Mouse (Mus musculus): ENCODE results near the gene Gimap8. TPM values are rescaled to one million over a fixed set of nuclear protein-coding genes. Genes with fewer than 3 reads are reported as not detected.

The Gimap8 gene
- polyA plus RNA-seq, 2 experiments: 0.70 to 2.3 TPM

- H3K4me2 ChIP-seq (replicated peaks; ENCODE audit: low read depth, low read length, severe bottlenecking): no peak overlapping the region
Measured at GRCm38 (mm10) chr6:48706130-48706529, 59.1 kb downstream of the Gimap8 start.

More at GRCm38 (mm10) chr6:48706130-48706529, 59.1 kb downstream of the Gimap8 start:
- no peak for TF ChIP-seq POLR2A (IDR thresholded peaks at IDR 0.05; ENCODE audit: borderline replicate concordance, extremely low read depth, insufficient read depth, insufficient read length)
- ATAC-seq (ENCODE audit: low FRiP score, low read depth) (no peak), DNase-seq (ENCODE audit: low spot score) (no peak)
- no peak overlapping the region for H3K27ac ChIP-seq (replicated peaks; ENCODE audit: low read depth, low read length)
- H3K36me3 ChIP-seq (ENCODE audit: control insufficient read depth, insufficient read depth, low read length): no peaks in the 10 kb centered on the region
- WGBS: 72% methylated on average over 3 of the region's 3 CpGs
- no peaks in the 10 kb centered on the region for H3K9me3 ChIP-seq (ENCODE audit: control insufficient read depth, low read length)
- H3K4me3 ChIP-seq (replicated peaks; ENCODE audit: low read length): no peak overlapping the region
- no peak overlapping the region for H3K9ac ChIP-seq (ENCODE audit: low read depth, low read length, severe bottlenecking)
- no peaks in the 10 kb centered on the region for H3K27me3 ChIP-seq (ENCODE audit: control insufficient read depth, insufficient read depth, low read length)
- H3K4me1 ChIP-seq (ENCODE audit: control insufficient read depth, insufficient read depth, low read length): no peaks in the 10 kb centered on the region

Other genes with a start within 250 kb of the Gimap8 start
- 43.5 and 62.1 TPM in 2 replicates for gene Zfp467, start 201.4 kb upstream of the Gimap8 start, polyA plus RNA-seq (2012; rRNA removed)
- 29.3 TPM in 2 replicates for gene Zfp467, start 201.4 kb upstream of the Gimap8 start, polyA plus RNA-seq (2014; fragmentation: Nextera tagmentation; extraction: Ambion mirVana)
- gene Sspo, start 199.0 kb upstream of the Gimap8 start, polyA plus RNA-seq (2012; rRNA removed): 1.2 and 1.9 TPM in 2 replicates
- 0.07 and 0.17 TPM in 2 replicates for gene Sspo, start 199.0 kb upstream of the Gimap8 start, polyA plus RNA-seq (2014; fragmentation: Nextera tagmentation; extraction: Ambion mirVana)
- gene Atp6v0e2, start 109.6 kb upstream of the Gimap8 start, polyA plus RNA-seq (2012; rRNA removed): 11.0 and 13.1 TPM in 2 replicates
- 7.8 and 8.7 TPM in 2 replicates for gene Atp6v0e2, start 109.6 kb upstream of the Gimap8 start, polyA plus RNA-seq (2014; fragmentation: Nextera tagmentation; extraction: Ambion mirVana)
- 17.6 and 18.4 TPM in 2 replicates for gene Lrrc61, start 92.4 kb upstream of the Gimap8 start, polyA plus RNA-seq (2012; rRNA removed)
- 5.9 and 6.7 TPM in 2 replicates for gene Lrrc61, start 92.4 kb upstream of the Gimap8 start, polyA plus RNA-seq (2014; fragmentation: Nextera tagmentation; extraction: Ambion mirVana)
- gene Rarres2, start 74.4 kb upstream of the Gimap8 start, polyA plus RNA-seq (2012; rRNA removed): 15.2 and 19.7 TPM in 2 replicates
- 16.1 and 21.3 TPM in 2 replicates for gene Rarres2, start 74.4 kb upstream of the Gimap8 start, polyA plus RNA-seq (2014; fragmentation: Nextera tagmentation; extraction: Ambion mirVana)
- gene Gm45021, start 57.6 kb upstream of the Gimap8 start, polyA plus RNA-seq (2012; rRNA removed): 0.78 TPM in 1 of 2 replicates, not detected in the other
- 0.94 TPM in 1 of 2 replicates, not detected in the other for gene Gm45021, start 57.6 kb upstream of the Gimap8 start, polyA plus RNA-seq (2014; fragmentation: Nextera tagmentation; extraction: Ambion mirVana)
- gene Repin1, start 53.4 kb upstream of the Gimap8 start, polyA plus RNA-seq (2012; rRNA removed): 35.2 and 55.3 TPM in 2 replicates
- gene Repin1, start 53.4 kb upstream of the Gimap8 start, polyA plus RNA-seq (2014; fragmentation: Nextera tagmentation; extraction: Ambion mirVana): 23.3 and 25.7 TPM in 2 replicates
- gene Gm44965, start 53.3 kb upstream of the Gimap8 start, polyA plus RNA-seq (2012; rRNA removed): not detected in 2 replicates
- not detected in 2 replicates for gene Gm44965, start 53.3 kb upstream of the Gimap8 start, polyA plus RNA-seq (2014; fragmentation: Nextera tagmentation; extraction: Ambion mirVana)
- 4.8 and 6.4 TPM in 2 replicates for gene Zfp775, start 45.2 kb upstream of the Gimap8 start, polyA plus RNA-seq (2012; rRNA removed)
- gene Zfp775, start 45.2 kb upstream of the Gimap8 start, polyA plus RNA-seq (2014; fragmentation: Nextera tagmentation; extraction: Ambion mirVana): 5.8 and 5.9 TPM in 2 replicates
- gene AI854703, start 20.5 kb upstream of the Gimap8 start, polyA plus RNA-seq (2012; rRNA removed): 1.1 and 1.5 TPM in 2 replicates
- 0.76 and 0.87 TPM in 2 replicates for gene AI854703, start 20.5 kb upstream of the Gimap8 start, polyA plus RNA-seq (2014; fragmentation: Nextera tagmentation; extraction: Ambion mirVana)
- 5.8 and 6.2 TPM in 2 replicates for gene Gimap9, start 28.9 kb downstream of the Gimap8 start, polyA plus RNA-seq (2012; rRNA removed)
- 6.0 and 6.2 TPM in 2 replicates for gene Gimap9, start 28.9 kb downstream of the Gimap8 start, polyA plus RNA-seq (2014; fragmentation: Nextera tagmentation; extraction: Ambion mirVana)
- 9.6 and 9.7 TPM in 2 replicates for gene Gimap4, start 37.3 kb downstream of the Gimap8 start, polyA plus RNA-seq (2012; rRNA removed)
- 9.8 and 11.2 TPM in 2 replicates for gene Gimap4, start 37.3 kb downstream of the Gimap8 start, polyA plus RNA-seq (2014; fragmentation: Nextera tagmentation; extraction: Ambion mirVana)
- 11.4 and 15.0 TPM in 2 replicates for gene Gimap6, start 61.0 kb downstream of the Gimap8 start, polyA plus RNA-seq (2012; rRNA removed)
- 17.7 and 19.9 TPM in 2 replicates for gene Gimap6, start 61.0 kb downstream of the Gimap8 start, polyA plus RNA-seq (2014; fragmentation: Nextera tagmentation; extraction: Ambion mirVana)
- gene Gm28053, start 71.4 kb downstream of the Gimap8 start, polyA plus RNA-seq (2012; rRNA removed): 0.82 TPM in 1 of 2 replicates, not detected in the other
- gene Gm28053, start 71.4 kb downstream of the Gimap8 start, polyA plus RNA-seq (2014; fragmentation: Nextera tagmentation; extraction: Ambion mirVana): 1.2 and 2.2 TPM in 2 replicates
- not detected in 2 replicates for gene Gimap7, start 71.4 kb downstream of the Gimap8 start, polyA plus RNA-seq (2012; rRNA removed)
- gene Gimap7, start 71.4 kb downstream of the Gimap8 start, polyA plus RNA-seq (2014; fragmentation: Nextera tagmentation; extraction: Ambion mirVana): not detected in 2 replicates
- gene Gimap1, start 91.8 kb downstream of the Gimap8 start, polyA plus RNA-seq (2012; rRNA removed): 4.0 TPM in 2 replicates
- 10.9 and 11.9 TPM in 2 replicates for gene Gimap1, start 91.8 kb downstream of the Gimap8 start, polyA plus RNA-seq (2014; fragmentation: Nextera tagmentation; extraction: Ambion mirVana)
- gene Gimap5, start 99.0 kb downstream of the Gimap8 start, polyA plus RNA-seq (2012; rRNA removed): 3.5 and 3.7 TPM in 2 replicates
- gene Gimap5, start 99.0 kb downstream of the Gimap8 start, polyA plus RNA-seq (2014; fragmentation: Nextera tagmentation; extraction: Ambion mirVana): 3.8 and 4.9 TPM in 2 replicates
- gene Gimap3, start 123.6 kb downstream of the Gimap8 start, polyA plus RNA-seq (2012; rRNA removed): not detected in 2 replicates
- gene Gimap3, start 123.6 kb downstream of the Gimap8 start, polyA plus RNA-seq (2014; fragmentation: Nextera tagmentation; extraction: Ambion mirVana): not detected in 2 replicates
- 49.7 and 61.3 TPM in 2 replicates for gene Tmem176a, start 193.7 kb downstream of the Gimap8 start, polyA plus RNA-seq (2012; rRNA removed)
- gene Tmem176a, start 193.7 kb downstream of the Gimap8 start, polyA plus RNA-seq (2014; fragmentation: Nextera tagmentation; extraction: Ambion mirVana): 80.7 and 90.9 TPM in 2 replicates
- 227 and 235 TPM in 2 replicates for gene Tmem176b, start 194.3 kb downstream of the Gimap8 start, polyA plus RNA-seq (2012; rRNA removed)
- gene Tmem176b, start 194.3 kb downstream of the Gimap8 start, polyA plus RNA-seq (2014; fragmentation: Nextera tagmentation; extraction: Ambion mirVana): 232 and 255 TPM in 2 replicates
- gene Aoc1, start 225.7 kb downstream of the Gimap8 start, polyA plus RNA-seq (2012; rRNA removed): 0.08 and 0.34 TPM in 2 replicates
- gene Aoc1, start 225.7 kb downstream of the Gimap8 start, polyA plus RNA-seq (2014; fragmentation: Nextera tagmentation; extraction: Ambion mirVana): not detected in 2 replicates

Measured in limb, embryonic 14.5 days (tissue).